Mouse (Mus musculus) G1E (cell line): ENCODE results near the gene Rps6ka1.

Experiments used
- CTCF ChIP-seq: IDR thresholded peaks from 2 replicates; pipeline ENCODE4 v1.5.1; 2012; ENCODE audit warnings: low read depth, low read length, inconsistent platforms, mixed read lengths
- GATA1 ChIP-seq: IDR thresholded peaks from 2 replicates; pipeline ENCODE4 v1.6.1; 2012; ENCODE audit warnings: borderline replicate concordance, low read length, inconsistent platforms, mixed read lengths

DNA sequence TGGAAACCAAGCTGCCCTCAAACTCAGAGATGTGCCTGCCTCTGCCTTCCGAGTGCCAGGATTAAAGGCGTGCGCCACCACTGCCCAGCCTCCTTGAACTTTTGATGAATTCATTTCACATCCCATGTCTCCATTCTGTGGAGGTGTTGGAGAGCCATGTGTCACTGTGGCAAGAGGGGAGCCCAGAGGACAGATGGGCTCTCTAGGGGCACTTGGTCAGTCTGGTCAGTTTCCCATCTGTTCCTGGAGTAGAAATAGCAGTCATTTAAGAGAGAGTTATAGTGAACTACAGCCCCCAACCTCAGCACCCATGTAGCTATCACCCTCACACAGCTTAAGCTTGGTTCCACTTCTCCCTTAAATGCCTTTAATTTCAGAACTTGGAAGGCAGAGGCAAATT, 8.4 kb upstream of the Rps6ka1 start:
- no peak for TF ChIP-seq CTCF
- TF ChIP-seq GATA1, result no peak
